Mouse (Mus musculus) 3134 (cell line): ENCODE results near the gene Chst15.

Experiments
- DNase-seq: peaks from one replicate; pipeline ENCODE4 v3.0.0-alpha.2; 2011; ENCODE audit warnings: low spot score; ENCODE audit not compliant: insufficient read length; ENCODE audit errors: extremely low read depth

Gene Chst15

DNA sequence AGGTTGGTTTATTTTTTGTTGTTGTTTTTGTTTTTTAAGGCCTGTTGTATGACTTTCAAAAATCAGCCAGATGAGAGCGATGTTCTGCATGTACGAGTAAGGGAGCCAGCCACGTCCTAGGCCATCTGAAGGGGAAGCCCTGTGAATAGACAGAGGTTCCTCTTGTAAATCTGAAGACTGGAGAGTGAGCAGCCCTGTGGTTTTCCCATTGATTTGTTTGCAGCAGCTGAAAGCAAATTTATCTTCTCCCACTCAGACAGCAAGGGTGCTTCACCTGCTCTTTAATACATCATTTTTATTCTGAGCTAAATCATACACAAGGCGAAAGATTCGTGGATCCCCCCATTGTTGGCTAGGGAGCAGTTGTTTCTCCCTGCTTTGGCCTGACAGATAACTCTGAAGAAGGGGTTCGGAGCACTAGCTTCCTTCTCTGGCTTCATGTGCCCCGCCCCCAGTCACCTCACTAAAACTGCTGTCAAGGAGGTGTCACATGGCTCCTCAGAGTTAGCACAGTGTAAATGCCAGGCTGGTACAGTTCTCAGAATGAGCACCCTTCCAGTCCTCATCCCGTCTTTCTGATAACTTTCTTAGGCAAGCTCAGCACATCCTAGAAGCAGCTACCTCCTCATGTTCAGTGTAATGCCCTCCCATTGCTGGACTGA, 12.5 kb downstream of the Chst15 start:
- no peak for DNase-seq

- no peak for DNase-seq
Measured at GRCm38 (mm10) chr7:132303988-132304387, 13.0 kb downstream of the Chst15 start.

DNA sequence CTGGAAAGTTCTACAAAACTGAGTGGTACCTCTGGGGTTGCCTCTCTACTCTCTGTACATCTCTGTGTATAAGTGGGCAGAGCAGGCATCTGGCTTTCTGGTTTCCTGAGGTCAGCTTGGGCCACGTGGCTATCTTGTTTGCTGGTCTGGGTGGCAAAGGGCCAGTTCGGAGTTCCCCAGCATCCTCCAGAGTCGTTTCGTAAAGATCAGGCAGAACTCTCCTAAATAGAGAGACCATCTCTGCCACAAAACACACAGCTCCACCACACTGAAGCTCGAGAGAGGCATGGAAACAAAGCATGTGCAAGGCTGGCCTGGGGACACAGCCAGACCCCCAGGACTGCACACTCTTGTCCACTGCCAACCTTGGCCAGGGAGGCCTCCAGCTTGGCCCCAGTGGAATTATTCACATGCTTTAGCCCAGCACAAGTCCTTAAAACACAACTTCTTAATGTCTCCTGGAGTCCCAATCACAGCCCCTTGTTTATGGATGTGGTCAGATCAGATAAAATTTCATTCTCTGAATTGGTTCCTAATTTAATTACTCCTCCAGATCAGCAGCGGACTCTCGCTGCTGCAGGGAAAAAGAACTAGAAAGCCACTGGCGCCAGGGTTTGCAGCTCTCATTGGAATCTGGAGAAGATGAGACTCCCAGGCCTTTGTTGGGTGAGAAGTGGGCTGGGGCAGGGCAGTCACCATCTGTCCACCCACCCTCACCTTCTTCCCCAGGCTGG, 14.4 kb downstream of the Chst15 start:
- no peak for DNase-seq

GRCm38 (mm10) chr7:132299661-132300210, 17.3 kb downstream of the Chst15 start:
- no peak for DNase-seq

DNA sequence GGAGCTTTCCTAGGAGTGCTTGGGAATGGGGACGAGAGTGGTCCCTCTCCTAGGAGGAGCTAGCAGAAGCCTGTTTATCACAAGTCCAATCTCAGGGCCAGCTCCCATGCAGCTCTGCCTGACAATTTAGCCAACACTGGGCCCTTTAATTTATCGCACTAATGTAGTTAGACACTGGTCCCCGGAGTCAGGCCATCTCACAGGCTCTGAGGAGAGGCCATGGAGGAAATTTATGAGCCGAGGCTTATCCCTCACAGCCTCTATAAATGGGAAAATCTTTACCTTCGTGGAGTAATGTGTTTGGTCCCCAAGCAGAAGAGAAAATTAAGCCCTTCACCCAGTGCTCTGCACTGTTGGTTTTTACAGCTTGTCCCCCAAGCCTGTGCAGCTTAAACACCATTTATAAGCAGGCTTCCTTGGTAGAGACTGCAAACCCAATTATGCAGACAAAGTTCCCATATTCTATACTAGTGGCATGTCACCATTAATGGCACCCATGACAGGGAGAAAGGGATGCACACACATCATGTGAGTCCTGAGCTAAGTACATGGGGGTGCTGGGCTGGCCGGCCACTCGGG, 18.5 kb downstream of the Chst15 start:
- no peak for DNase-seq

DNA sequence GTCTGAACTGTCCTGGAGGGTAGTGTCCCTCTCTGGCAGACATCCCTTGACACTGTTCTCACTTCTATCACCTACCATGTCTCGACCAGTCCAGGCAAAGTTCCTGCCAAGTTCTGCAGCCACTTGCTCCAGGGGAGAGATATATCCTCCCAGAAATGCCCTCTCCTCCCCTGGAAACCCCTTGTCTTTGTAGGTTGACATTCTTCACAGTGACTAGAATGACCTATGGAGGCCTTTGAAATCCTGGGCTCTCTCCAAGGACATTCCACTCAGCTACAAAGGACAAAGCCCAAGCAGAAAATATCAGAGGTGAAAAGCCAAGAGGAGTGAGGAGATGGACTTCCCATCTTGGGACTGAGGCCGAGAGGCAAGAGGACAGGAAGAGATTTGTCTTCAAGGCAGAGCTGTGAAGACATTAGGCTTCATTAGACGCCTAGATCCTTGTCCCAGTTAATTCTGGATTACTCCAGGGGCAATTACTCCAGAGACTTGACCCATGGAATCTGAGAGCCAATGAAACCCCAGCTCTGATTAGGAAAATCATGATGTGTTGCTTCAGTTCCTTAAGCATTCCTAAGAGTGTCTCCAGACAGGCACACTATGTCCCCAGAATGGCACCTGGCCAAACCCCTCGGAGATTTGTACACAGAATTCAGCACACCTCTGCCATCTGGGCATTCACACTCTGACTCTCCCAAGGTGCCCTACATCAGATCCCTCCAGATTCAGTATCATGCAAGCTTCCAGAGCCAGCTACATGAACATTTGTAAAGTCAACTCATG, 20.2 kb downstream of the Chst15 start:
- no peak for DNase-seq

DNA sequence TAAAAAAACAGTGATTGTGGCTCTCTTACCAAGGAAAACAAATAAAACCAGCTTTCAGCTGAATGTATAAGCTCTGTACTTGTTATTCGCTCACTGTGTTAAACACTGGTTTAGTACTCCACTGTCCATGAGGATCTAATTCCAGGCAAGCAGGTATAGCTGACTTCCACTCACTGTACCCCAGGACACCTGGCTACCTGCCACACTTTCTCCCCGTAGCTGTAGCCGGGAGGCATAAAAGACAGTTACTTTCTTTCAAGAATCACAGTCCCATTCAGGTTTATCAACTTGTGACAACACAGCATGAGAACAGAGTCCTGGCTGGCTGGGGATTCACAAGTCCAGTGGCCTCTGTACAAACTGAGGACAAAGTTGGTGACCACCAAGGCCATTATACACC, 20.9 kb downstream of the Chst15 start:
- no peak for DNase-seq

DNA sequence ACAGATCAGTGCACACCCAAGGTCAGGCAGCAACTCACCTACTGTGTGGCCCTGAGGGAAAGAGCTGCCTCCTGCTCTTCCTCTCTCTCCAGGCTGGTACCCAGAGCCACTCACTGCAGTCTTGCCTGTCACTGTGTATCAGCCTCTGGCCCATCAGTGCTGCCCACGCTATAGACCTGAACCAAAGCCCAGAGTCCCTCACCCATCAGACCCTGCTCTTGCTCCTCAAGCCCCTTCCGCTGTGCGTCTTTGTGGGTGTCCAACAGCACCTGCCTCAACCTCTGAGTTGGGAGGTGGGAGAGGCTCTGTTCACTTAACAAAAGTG, 29.7 kb downstream of the Chst15 start:
- DNase-seq = no peak

DNA sequence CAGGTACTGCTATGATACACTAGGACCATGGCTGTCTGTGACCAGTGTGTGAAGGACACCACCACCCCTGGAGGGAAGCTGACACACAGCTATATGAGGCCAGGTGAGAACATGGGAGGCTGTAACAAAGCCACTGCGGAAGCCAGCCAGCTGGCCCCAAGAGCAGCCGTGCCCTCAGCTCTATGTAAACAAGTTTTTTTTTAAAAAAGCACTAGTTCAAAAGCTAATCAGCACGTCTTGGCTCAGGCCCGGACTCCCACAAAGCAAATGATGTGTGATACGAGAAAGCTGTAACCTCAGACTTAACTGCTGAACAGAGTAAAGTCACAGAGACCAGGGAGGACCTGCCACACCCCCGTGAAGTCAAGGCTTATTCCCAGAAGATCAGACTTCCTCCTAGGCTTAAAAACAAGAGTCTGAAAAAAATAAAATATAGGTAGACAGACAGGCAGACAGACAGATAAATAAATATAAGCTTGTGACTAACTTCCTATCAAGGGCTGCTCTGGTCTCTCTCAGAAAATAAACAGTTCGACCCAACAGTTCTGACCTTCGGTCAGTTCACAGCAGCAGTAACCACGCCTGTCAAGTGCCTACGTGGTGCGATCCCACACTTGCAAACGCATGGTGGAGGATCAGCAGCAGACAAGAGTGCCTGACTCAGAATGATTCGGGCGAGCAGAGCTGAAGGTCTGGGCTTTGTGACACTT, 30.2 kb downstream of the Chst15 start:
- DNase-seq = no peak

DNA sequence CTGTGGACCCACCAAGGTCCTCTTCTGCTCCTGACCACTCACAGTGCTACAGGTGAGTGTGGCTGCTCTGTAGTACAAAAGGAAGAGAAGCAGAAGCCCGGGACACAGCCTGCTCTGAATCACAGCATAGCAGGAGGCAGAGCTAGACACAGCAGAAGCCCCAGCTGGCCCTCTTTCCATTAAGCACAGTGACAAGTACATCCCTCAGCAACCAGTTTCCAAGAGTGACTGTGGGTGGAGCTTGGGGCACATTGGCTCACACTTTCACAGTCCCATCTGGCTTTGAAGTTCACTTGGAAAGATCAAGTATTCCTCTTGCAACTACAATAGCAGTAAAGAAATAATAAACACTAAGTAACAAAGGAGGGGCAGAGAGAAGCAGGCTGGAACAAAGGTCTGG, 32.2 kb downstream of the Chst15 start:
- DNase-seq = no peak

GRCm38 (mm10) chr7:132284048-132284737, 32.8 kb downstream of the Chst15 start:
- DNase-seq = no peak

GRCm38 (mm10) chr7:132282576-132282975, 34.5 kb downstream of the Chst15 start:
- DNase-seq = no peak

DNA sequence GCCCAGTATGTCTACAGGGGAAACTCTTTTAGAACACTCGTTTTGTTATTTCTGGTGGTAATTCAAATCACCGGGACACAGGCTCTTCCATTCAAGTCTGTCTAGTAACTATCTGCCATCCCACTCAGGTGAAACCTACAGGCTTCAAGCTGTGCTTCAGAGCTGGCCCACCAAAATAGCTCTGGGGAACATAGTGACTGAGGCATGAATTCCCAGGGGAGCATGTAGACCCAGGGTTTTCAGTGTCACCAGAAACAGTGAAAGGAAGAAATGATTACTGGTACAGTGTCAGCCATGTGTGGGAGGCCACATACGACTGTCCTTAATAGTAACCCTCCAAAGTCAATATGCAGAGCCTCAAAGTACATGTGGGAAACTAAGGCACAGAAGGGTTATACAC, 34.9 kb downstream of the Chst15 start:
- no peak for DNase-seq

- DNase-seq = no peak
Measured at GRCm38 (mm10) chr7:132281753-132282152, 35.3 kb downstream of the Chst15 start.

DNA sequence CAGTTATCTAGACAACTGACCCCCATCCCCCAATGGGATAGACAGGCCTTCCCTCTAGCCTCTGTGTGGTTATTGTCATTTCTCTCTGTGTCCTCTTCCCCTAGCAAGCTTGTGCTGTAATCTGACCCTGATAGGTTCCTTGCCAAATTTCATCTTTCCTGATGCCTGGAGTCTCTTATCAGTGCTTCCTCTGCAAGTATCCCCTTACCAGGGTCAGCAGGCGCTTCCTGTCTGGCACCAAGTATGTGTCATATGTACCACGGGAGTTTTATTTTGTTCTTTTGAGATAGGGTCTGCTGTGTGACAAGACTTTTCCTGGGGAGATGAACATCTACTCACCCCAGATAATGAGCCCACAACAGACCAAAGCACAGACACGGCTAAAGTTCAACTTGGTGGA, 38.4 kb downstream of the Chst15 start:
- no peak for DNase-seq

DNA sequence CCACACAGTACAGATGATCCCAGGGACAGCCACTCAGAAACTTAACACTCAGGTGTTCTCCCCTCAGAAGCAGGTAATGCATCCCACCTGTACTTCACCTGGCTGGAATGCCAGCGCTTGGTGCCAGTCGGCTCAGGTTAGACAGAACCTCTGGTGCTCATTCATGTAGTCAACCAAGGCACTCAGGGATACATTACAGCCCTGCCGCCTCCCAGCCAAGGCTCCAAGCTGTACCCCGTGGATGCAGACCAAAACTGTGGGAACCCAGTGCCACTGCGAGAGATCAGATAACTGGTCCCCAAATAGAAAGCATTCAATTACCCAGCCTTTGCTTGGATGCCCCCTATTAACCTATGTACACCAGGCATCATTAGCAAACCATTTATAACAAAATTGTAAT, 40.7 kb downstream of the Chst15 start:
- DNase-seq = no peak

GRCm38 (mm10) chr7:132273741-132274513, 43.1 kb downstream of the Chst15 start:
- DNase-seq = no peak

- no peak for DNase-seq
Measured at GRCm38 (mm10) chr7:132272984-132273383, 44.0 kb downstream of the Chst15 start.

DNA sequence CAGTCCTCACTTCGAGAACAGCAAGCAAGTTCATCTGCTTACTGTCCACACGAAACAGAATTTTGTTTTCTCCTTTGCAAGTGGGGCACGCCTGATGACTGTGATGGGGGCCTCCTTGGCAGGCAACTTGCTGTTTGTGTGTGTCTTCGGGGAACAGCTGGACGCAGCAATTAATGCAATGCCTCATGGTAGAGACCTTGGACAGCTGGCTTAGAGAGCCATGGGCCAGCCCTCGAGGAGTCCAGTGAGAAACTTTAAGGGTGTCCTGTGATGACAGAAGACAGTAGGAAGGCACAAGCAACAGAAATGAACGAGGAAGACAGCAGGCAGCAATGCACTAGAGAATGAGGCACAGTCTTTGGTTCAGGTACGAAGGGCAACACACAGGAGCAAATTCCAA, 46.7 kb downstream of the Chst15 start:
- DNase-seq = no peak
